Mouse (Mus musculus): ENCODE results near the gene Anapc15. TPM values are rescaled to one million over a fixed set of nuclear protein-coding genes. Genes with fewer than 3 reads are reported as not detected.

Anapc15 gene
- polyA plus RNA-seq, 1 experiment, result 85.0 TPM

GRCm38 (mm10) chr7:101895695-101896094 lies 32.2 kb downstream of the Anapc15 start:
- Histone ChIP-seq H3K27me3 (ENCODE audit: control insufficient read depth, insufficient read depth, insufficient read length) (no peaks in the 10 kb centered on the region), H3K79me3 (ENCODE audit: low read depth) (no peaks in the 10 kb centered on the region), H3K79me2 (ENCODE audit: control insufficient read depth, insufficient read depth) (no peaks in the 10 kb centered on the region), H3K4me3 (ENCODE audit: insufficient read depth, poor library complexity, severe bottlenecking) (peak overlapping the region; percentile 38), H3ac (ENCODE audit: control insufficient read depth, insufficient read length, low read depth) (peak overlapping the region; percentile 55), H3K36me3 (ENCODE audit: control insufficient read depth, insufficient read depth) (no peaks in the 10 kb centered on the region)
- TF ChIP-seq CEBPB (IDR thresholded peaks at IDR 0.05; ENCODE audit: low read depth), result no peak
- TF ChIP-seq MYOD1 (IDR thresholded peaks at IDR 0.05; ENCODE audit: control insufficient read depth, insufficient read length, low read depth), result no peak
- no peak for TF ChIP-seq MAX (IDR thresholded peaks at IDR 0.05)
- TF ChIP-seq FOSL1 (IDR thresholded peaks at IDR 0.05; ENCODE audit: insufficient read depth, low read length, poor library complexity, severe bottlenecking), result no peak
- TF ChIP-seq USF1 (IDR thresholded peaks at IDR 0.05; ENCODE audit: low read depth), result no peak
- no peak for TF ChIP-seq MYOG (IDR thresholded peaks at IDR 0.05; ENCODE audit: control insufficient read depth, extremely low read depth, insufficient read length)
- no peak for TF ChIP-seq CTCF (IDR thresholded peaks at IDR 0.05; ENCODE audit: control insufficient read depth, insufficient read depth, insufficient read length)

DNA sequence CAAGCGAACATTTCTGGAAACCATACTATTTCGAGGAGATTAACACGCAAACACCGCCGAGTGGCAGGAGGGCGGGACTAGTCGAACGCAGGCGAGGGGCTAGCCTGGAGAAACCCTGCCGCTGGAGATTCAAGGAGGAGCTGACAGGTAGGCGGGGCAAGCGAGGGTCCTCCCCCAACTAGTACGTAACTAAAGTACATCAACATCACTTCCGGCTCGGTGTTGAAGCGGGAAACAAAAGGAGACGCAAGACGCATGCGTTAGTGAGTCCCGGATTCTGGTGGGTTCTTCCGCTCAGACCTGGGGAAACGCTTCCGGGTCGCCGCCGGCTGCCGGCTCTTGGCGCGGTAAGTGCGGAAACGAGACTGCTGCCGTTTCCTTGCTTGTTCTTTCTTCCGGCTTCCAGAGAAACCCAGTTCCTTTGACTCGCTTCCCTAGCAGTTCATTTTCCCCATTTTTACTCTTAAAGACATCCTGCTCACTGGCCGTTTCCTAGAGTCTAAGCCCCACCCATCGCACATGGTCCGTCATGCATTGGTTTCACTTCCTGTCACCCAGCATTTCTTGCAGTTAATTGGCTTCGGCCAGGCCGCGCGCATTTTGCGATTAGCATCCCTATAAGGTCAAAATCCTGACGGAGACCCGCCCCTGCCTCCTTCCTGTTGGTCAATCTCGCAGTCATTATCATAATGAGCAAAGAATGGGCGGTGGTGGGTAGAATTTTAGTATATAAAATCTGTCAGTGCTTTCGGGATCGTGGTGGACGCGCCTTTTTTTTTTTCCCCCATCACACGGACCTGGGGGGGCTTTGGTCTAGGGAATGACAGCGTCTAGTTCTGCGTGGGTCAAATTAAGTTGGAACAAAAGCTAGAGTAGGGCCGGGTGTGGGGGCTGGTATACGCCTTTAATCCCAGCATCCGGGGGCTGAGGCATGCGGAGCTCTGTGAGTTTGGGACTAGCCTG lies 32.9 kb downstream of the Anapc15 start:
- H3ac ChIP-seq (ENCODE audit: control insufficient read depth, insufficient read length, low read depth), result peak overlapping the region; percentile 87
- TF ChIP-seq CTCF (IDR thresholded peaks at IDR 0.05; ENCODE audit: control insufficient read depth, insufficient read depth, insufficient read length), result no peak
- TF ChIP-seq USF1 (IDR thresholded peaks at IDR 0.05; ENCODE audit: low read depth), result peak; percentile 37
- TF ChIP-seq FOSL1 (IDR thresholded peaks at IDR 0.05; ENCODE audit: insufficient read depth, low read length, poor library complexity, severe bottlenecking), result no peak
- TF ChIP-seq MAX (IDR thresholded peaks at IDR 0.05), result peak; percentile 95
- no peaks in the 10 kb centered on the region for H3K79me2 ChIP-seq (ENCODE audit: control insufficient read depth, insufficient read depth)
- no peaks in the 10 kb centered on the region for H3K79me3 ChIP-seq (ENCODE audit: low read depth)
- no peaks in the 10 kb centered on the region for H3K27me3 ChIP-seq (ENCODE audit: control insufficient read depth, insufficient read depth, insufficient read length)
- H3K36me3 ChIP-seq (ENCODE audit: control insufficient read depth, insufficient read depth), result no peaks in the 10 kb centered on the region
- H3K4me3 ChIP-seq (ENCODE audit: insufficient read depth, poor library complexity, severe bottlenecking), result peak overlapping the region; percentile 38

GRCm38 (mm10) chr7:101900331-101901097 lies 37.0 kb downstream of the Anapc15 start:
- Histone ChIP-seq H3K36me3 (ENCODE audit: control insufficient read depth, insufficient read depth) (no peaks in the 10 kb centered on the region), H3K79me3 (ENCODE audit: low read depth) (no peaks in the 10 kb centered on the region), H3ac (ENCODE audit: control insufficient read depth, insufficient read length, low read depth) (no peak overlapping the region), H3K79me2 (ENCODE audit: control insufficient read depth, insufficient read depth) (no peaks in the 10 kb centered on the region), H3K27me3 (ENCODE audit: control insufficient read depth, insufficient read depth, insufficient read length) (no peaks in the 10 kb centered on the region), H3K4me3 (ENCODE audit: insufficient read depth, poor library complexity, severe bottlenecking) (no peak overlapping the region)
- TF ChIP-seq MAX (IDR thresholded peaks at IDR 0.05), result no peak
- no peak for TF ChIP-seq MYOG (IDR thresholded peaks at IDR 0.05; ENCODE audit: control insufficient read depth, extremely low read depth, insufficient read length)
- TF ChIP-seq CTCF (IDR thresholded peaks at IDR 0.05; ENCODE audit: control insufficient read depth, insufficient read depth, insufficient read length), result no peak
- no peak for TF ChIP-seq MYOD1 (IDR thresholded peaks at IDR 0.05; ENCODE audit: control insufficient read depth, insufficient read length, low read depth)
- TF ChIP-seq USF1 (IDR thresholded peaks at IDR 0.05; ENCODE audit: low read depth), result no peak
- TF ChIP-seq CEBPB (IDR thresholded peaks at IDR 0.05; ENCODE audit: low read depth), result no peak

DNA sequence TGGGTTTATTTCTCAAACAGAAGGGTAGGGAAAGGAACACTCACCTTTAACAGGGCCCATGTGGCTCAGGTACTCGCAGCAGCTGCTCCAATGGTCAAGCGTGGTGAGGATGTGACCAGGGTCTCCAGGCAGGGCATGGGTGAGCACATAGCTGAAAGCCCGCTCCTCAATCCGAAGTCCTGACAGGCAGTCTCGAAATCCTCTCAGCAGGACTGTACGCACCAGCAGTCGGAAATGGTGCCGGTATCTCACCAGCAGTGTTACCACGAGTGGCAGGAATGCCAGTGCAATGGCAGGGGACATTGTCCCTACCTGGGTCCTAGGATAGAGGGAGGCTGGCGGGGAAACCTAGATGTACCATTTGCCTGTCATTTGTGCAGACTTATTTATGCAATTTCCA lies 38.5 kb downstream of the Anapc15 start:
- H3K79me3 ChIP-seq (ENCODE audit: low read depth), result peaks cover 9% of the 10 kb centered on the region
- peaks cover 11% of the 10 kb centered on the region for H3K79me2 ChIP-seq (ENCODE audit: control insufficient read depth, insufficient read depth)
- H3K4me3 ChIP-seq (ENCODE audit: insufficient read depth, poor library complexity, severe bottlenecking), result no peak overlapping the region
- H3ac ChIP-seq (ENCODE audit: control insufficient read depth, insufficient read length, low read depth), result no peak overlapping the region
- no peaks in the 10 kb centered on the region for H3K27me3 ChIP-seq (ENCODE audit: control insufficient read depth, insufficient read depth, insufficient read length)
- no peaks in the 10 kb centered on the region for H3K36me3 ChIP-seq (ENCODE audit: control insufficient read depth, insufficient read depth)
- TF ChIP-seq CTCF (IDR thresholded peaks at IDR 0.05; ENCODE audit: control insufficient read depth, insufficient read depth, insufficient read length), result no peak
- TF ChIP-seq MYOG (IDR thresholded peaks at IDR 0.05; ENCODE audit: control insufficient read depth, extremely low read depth, insufficient read length), result no peak
- no peak for TF ChIP-seq CEBPB (IDR thresholded peaks at IDR 0.05; ENCODE audit: low read depth)
- no peak for TF ChIP-seq USF1 (IDR thresholded peaks at IDR 0.05; ENCODE audit: low read depth)
- no peak for TF ChIP-seq MYOD1 (IDR thresholded peaks at IDR 0.05; ENCODE audit: control insufficient read depth, insufficient read length, low read depth)
- TF ChIP-seq FOSL1 (IDR thresholded peaks at IDR 0.05; ENCODE audit: insufficient read depth, low read length, poor library complexity, severe bottlenecking), result no peak
- no peak for TF ChIP-seq MAX (IDR thresholded peaks at IDR 0.05)

DNA sequence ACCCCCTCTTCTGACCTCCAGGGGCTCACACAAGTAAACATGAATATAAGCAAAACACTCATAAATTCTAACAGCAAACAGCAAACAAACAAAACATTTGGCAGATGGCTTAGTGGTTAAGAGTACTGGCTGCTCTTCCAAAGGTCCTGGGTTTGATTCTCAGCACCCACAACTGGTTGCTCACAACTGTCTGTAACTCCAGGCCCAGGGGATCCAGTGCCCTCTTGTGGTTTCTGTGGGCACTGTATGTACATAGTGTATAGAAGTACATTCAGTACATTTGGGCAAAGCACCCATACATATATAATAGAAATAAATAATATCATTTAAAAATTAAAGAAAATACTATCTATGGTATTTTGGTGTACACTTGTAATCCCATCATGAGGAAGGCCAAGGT lies 39.3 kb downstream of the Anapc15 start:
- Histone ChIP-seq H3K79me3 (ENCODE audit: low read depth) (peaks cover 16% of the 10 kb centered on the region), H3K36me3 (ENCODE audit: control insufficient read depth, insufficient read depth) (no peaks in the 10 kb centered on the region), H3K4me3 (ENCODE audit: insufficient read depth, poor library complexity, severe bottlenecking) (no peak overlapping the region), H3K79me2 (ENCODE audit: control insufficient read depth, insufficient read depth) (peaks cover 20% of the 10 kb centered on the region), H3ac (ENCODE audit: control insufficient read depth, insufficient read length, low read depth) (no peak overlapping the region), H3K27me3 (ENCODE audit: control insufficient read depth, insufficient read depth, insufficient read length) (no peaks in the 10 kb centered on the region)
- TF ChIP-seq USF1 (IDR thresholded peaks at IDR 0.05; ENCODE audit: low read depth), result no peak

Data from C2C12 (cell line).